Mouse (Mus musculus): ENCODE measurements around the gene Tbc1d8b. TPM values are rescaled to one million over a fixed set of nuclear protein-coding genes. Genes with fewer than 3 reads are reported as not detected.

Gene Tbc1d8b
- 2.5 and 3.0 TPM in 2 replicates for polyA plus RNA-seq (2015; fragmentation: Nextera tagmentation; extraction: Ambion mirVana)

DNA sequence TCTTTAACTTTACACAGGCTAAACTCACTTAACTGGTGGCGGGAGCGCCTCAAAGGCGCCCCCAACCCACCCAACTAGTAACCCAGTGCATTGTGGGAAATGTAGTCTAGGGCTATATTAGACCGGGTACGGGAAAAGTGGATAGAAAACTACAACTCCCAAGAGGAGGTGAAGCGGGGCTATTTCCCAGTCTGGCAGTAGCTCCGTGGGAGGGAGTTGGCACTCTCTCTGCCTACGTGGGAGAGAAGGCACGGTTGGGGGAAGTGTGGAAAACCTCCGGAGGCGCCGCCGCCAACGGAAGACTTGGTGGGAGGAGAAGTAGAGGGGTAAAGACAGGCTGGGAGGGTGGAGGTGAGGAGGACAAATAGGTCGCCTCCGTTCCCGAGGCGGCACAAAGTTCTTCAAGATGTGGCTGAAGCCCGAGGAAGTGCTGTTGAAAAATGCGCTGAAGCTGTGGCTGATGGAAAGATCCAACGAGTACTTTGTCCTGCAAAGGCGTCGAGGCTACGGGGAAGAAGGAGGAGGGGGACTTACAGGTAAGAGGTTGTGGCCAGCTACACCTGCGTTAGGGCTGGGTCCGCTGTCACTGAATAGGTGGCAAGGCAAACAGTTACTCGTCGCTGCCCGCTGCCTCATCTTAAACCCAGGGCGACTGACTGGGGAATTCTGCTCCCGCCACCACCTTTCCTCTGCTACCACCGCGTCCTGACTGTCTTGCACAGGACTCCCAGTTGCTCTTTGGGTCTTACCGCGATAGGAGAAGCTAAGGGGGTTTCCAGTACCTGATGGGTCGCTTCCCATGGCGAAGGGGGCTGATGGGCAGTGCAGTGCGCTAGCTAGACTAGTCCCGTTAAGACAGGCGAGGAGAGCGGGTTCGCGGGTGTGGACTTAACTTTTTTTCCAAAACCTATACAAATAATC, at the start of gene Tbc1d8b:
Tbc1d8b (plus strand) TSS at position 222 of the 921 bp plus-strand sequence.
- H3K9me3 ChIP-seq (replicated peaks), result no peaks in the 10 kb centered on the region
- H3K4me2 ChIP-seq, result peak within 1 kb of the TSS; percentile 65
- H3K27ac ChIP-seq, result peak within 1 kb of the TSS; percentile 63
- H3K4me3 ChIP-seq, result peak within 1 kb of the TSS; percentile 68
- H3K36me3 ChIP-seq, result no peaks in the 10 kb centered on the region
- H3K27me3 ChIP-seq, result no peaks in the 10 kb centered on the region
- ATAC-seq (replicated peaks; ENCODE audit: insufficient number of reproducible peaks, insufficient read depth, low FRiP score, low read depth), result peak; percentile 99
- WGBS, result 7% methylated on average over 43 of the region's 43 CpGs
- H3K9ac ChIP-seq, result peak within 1 kb of the TSS; percentile 58
- no peaks in the 10 kb centered on the region for H3K4me1 ChIP-seq (replicated peaks)

DNA sequence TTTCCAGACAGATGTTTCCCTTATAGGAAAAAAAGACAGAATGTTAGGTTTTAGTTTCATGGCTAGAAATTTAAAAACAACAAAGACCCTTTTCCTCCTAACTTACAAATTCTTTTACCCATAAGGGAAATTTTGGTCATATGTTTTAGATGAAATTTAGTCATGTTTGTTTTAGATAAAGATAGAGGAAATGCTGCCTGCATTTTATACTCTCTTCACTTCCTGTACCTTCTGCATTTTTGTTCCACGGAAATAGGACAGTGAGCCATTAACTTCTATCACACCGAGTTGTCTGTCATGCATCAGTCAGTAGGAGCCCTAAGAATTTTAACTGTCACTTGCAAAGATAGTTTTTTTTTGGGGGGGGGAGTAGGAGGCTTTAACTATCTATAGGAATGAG, 45.1 kb upstream of the Tbc1d8b start:
- no peak for ATAC-seq (replicated peaks; ENCODE audit: insufficient number of reproducible peaks, insufficient read depth, low FRiP score, low read depth)
- Histone ChIP-seq H3K4me1 (replicated peaks) (no peaks in the 10 kb centered on the region), H3K9ac (no peak overlapping the region), H3K36me3 (no peaks in the 10 kb centered on the region), H3K4me3 (no peak overlapping the region), H3K4me2 (no peak overlapping the region), H3K9me3 (replicated peaks) (no peaks in the 10 kb centered on the region), H3K27ac (no peak overlapping the region), H3K27me3 (no peaks in the 10 kb centered on the region)
- 33% methylated on average over 2 of the region's 2 CpGs for WGBS

DNA sequence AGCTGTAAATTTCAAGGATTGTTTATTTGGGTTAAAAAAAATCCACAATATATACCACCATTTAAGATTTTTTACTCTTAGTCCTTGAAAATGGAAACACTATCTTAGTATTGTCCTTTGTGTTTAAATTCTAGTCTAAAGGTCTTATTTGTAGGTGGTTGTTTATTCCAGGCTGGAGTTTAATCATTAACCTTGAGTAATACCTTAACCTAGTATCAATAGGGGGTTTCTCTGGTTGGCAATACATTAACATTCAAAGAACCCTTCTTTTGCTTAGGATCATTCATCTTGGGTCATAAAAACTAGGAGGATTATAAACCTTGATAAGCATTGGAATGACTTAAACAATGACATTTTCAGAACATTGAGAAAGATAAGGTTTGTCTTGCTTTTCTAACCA, 44.4 kb upstream of the Tbc1d8b start:
- H3K27ac ChIP-seq, result no peak overlapping the region
- H3K36me3 ChIP-seq, result no peaks in the 10 kb centered on the region
- no peaks in the 10 kb centered on the region for H3K4me1 ChIP-seq (replicated peaks)
- H3K27me3 ChIP-seq, result no peaks in the 10 kb centered on the region
- H3K4me3 ChIP-seq, result no peak overlapping the region
- H3K4me2 ChIP-seq, result no peak overlapping the region
- ATAC-seq (replicated peaks; ENCODE audit: insufficient number of reproducible peaks, insufficient read depth, low FRiP score, low read depth), result no peak
- no peaks in the 10 kb centered on the region for H3K9me3 ChIP-seq (replicated peaks)
- no peak overlapping the region for H3K9ac ChIP-seq

DNA sequence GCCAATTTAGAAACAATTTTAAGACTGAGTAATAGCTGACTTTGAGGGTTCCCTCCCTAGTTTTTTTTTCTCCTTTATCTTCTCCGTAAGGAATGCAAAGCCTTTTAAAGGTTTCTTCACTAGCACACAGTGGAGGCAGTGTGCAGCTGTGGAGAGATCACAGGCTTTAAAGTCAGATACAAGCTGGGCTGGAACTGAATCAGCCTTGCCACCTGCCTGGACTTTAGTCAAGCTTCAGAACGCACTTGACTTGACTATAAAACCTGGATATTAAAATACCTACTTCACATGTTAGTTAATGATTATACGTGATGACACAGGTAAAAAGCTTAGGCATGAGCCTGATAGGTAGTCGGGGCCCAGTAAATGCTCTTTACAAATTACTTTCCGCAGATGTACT, 32.6 kb upstream of the Tbc1d8b start:
- H3K36me3 ChIP-seq, result no peaks in the 10 kb centered on the region
- H3K4me2 ChIP-seq, result no peak overlapping the region
- no peak overlapping the region for H3K4me3 ChIP-seq
- WGBS, result 60% methylated on average over 5 of the region's 5 CpGs
- H3K27me3 ChIP-seq, result no peaks in the 10 kb centered on the region
- no peak overlapping the region for H3K9ac ChIP-seq
- H3K4me1 ChIP-seq (replicated peaks), result 0 out of 2 replicates have a peak, but pooled peaks cover 3% of the 10 kb centered on the region
- H3K27ac ChIP-seq, result no peak overlapping the region
- H3K9me3 ChIP-seq (replicated peaks), result no peaks in the 10 kb centered on the region
- no peak for ATAC-seq (replicated peaks; ENCODE audit: insufficient number of reproducible peaks, insufficient read depth, low FRiP score, low read depth)

DNA sequence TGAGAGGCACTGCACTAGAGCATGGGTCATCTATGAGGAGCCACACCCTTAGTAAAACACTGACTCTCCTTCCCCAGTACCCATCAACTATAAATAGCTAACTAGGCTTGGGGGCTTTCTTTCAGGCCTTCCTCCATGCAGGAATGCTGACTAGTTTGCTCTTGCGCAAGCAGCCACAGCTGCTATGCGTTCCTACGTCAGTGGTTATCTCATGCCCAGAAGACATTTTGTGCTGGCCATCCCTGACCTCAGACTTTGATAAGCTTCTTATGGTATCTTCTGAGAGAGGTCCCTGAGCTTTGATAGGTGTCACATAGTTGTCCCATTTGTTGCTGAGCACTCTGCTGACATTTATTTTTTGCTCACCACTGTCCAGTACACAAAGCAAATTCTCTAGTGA, 31.5 kb upstream of the Tbc1d8b start:
- ATAC-seq (replicated peaks; ENCODE audit: insufficient number of reproducible peaks, insufficient read depth, low FRiP score, low read depth), result no peak
- WGBS, result 59% methylated on average over 3 of the region's 3 CpGs
- no peaks in the 10 kb centered on the region for H3K9me3 ChIP-seq (replicated peaks)
- no peak overlapping the region for H3K4me3 ChIP-seq
- H3K4me1 ChIP-seq (replicated peaks), result 0 out of 2 replicates have a peak, but pooled peaks cover 3% of the 10 kb centered on the region
- H3K9ac ChIP-seq, result no peak overlapping the region
- no peak overlapping the region for H3K4me2 ChIP-seq
- H3K27me3 ChIP-seq, result no peaks in the 10 kb centered on the region
- no peaks in the 10 kb centered on the region for H3K36me3 ChIP-seq
- H3K27ac ChIP-seq, result no peak overlapping the region

DNA sequence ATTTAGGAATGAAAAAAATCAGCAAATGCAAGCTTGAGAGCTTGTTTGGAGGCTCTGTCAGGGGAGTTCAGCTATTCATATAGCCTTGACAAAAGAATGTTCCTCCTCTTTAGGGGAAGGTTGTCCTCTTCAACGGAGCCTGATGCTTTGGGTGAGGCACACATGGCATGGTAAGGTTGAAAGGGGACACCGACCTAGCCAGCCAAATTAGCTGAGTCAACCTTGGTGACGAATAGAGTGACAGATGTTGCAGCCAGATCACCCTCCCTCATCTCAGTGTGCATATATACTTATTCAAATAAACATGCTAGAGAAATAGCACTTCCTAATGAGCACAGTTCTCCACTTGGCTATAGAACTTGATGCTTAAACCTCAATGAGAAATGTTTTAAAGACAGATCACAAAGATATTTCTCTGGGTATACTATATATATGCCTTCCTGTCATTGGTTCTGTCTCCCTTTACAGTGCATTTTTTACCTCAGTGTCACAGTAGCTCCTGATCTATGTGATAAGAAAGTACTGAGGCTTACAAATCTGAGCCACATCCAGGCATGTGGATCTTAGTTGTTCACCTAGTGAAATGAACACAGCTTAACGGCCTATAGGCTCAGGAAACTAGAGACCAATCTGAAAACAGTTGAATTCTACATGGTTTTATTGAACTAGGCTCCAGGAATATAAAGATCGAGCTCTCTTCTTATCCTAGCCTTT, 30.3 kb upstream of the Tbc1d8b start:
- Histone ChIP-seq H3K9ac (no peak overlapping the region), H3K4me2 (no peak overlapping the region), H3K9me3 (replicated peaks) (no peaks in the 10 kb centered on the region), H3K27me3 (no peaks in the 10 kb centered on the region), H3K4me1 (replicated peaks) (0 out of 2 replicates have a peak, but pooled peaks cover 3% of the 10 kb centered on the region), H3K36me3 (no peaks in the 10 kb centered on the region), H3K27ac (no peak overlapping the region), H3K4me3 (no peak overlapping the region)
- no peak for ATAC-seq (replicated peaks; ENCODE audit: insufficient number of reproducible peaks, insufficient read depth, low FRiP score, low read depth)
- 59% methylated on average over 5 of the region's 5 CpGs for WGBS

DNA sequence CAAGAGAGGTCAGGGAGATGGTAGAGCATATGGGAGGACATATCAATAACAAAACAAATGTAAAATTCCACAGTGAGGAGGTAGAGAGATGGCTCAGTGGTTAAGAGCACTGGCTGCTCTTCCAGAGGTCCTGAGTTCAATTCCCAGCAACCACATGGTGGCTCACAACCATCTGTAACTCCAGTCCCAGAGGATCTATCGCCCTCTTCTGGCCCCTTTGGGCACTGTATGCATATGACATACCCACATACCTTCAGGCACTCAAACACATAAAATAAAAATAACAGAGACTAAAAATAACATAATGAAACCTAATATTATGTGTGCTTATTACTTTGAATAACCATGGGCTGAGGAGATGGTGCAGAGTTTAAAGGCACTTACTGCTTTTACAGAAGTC, 22.7 kb upstream of the Tbc1d8b start:
- Histone ChIP-seq H3K9ac (no peak overlapping the region), H3K36me3 (no peaks in the 10 kb centered on the region), H3K9me3 (replicated peaks) (no peaks in the 10 kb centered on the region), H3K4me1 (replicated peaks) (no peaks in the 10 kb centered on the region), H3K4me3 (no peak overlapping the region), H3K27me3 (no peaks in the 10 kb centered on the region), H3K4me2 (no peak overlapping the region), H3K27ac (no peak overlapping the region)
- no peak for ATAC-seq (replicated peaks; ENCODE audit: insufficient number of reproducible peaks, insufficient read depth, low FRiP score, low read depth)
- 62% methylated on average over 1 of the region's 1 CpGs for WGBS

DNA sequence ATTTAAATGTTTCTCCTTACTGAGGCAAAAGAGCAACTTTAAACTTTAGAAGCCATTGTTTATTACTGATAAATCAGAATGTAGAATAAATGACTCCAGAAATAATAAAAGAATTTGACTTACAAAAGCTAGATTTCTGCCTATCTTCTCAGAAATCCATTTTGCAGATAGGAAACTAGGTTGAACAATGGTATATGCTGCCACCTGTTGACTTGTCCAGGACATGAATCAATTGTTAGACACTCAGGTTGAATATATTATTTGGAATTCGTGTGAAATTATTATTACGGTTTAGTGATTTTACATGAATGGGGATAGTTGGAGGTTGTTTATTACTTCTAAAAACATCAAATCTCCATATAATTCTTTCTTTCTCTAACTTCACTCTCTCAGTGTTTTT, 19.0 kb upstream of the Tbc1d8b start:
- no peak for ATAC-seq (replicated peaks; ENCODE audit: insufficient number of reproducible peaks, insufficient read depth, low FRiP score, low read depth)
- 80% methylated on average over 2 of the region's 2 CpGs for WGBS
- Histone ChIP-seq H3K36me3 (no peaks in the 10 kb centered on the region), H3K27me3 (no peaks in the 10 kb centered on the region), H3K4me2 (no peak overlapping the region), H3K4me1 (replicated peaks) (no peaks in the 10 kb centered on the region), H3K4me3 (no peak overlapping the region), H3K9ac (no peak overlapping the region), H3K27ac (no peak overlapping the region), H3K9me3 (replicated peaks) (no peaks in the 10 kb centered on the region)

DNA sequence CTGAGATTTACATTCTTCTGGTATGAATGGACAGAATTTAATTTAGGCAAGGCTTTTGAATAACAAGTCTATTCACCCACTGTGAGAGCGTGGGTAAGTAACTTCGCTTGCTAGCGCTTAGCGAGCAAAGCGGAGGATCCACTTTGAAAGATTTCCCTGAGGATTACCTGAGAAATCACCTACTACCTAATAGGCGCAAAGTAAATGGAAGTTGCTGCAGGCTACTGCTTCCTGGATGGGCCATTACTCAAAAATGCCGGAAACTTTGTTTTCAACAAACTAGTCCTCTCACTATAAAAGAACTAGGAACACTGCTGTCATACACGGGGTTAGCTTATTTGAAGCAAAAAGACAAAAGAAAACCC, 404 bp upstream of the Tbc1d8b start:
- WGBS, result 13% methylated on average over 8 of the region's 8 CpGs

DNA sequence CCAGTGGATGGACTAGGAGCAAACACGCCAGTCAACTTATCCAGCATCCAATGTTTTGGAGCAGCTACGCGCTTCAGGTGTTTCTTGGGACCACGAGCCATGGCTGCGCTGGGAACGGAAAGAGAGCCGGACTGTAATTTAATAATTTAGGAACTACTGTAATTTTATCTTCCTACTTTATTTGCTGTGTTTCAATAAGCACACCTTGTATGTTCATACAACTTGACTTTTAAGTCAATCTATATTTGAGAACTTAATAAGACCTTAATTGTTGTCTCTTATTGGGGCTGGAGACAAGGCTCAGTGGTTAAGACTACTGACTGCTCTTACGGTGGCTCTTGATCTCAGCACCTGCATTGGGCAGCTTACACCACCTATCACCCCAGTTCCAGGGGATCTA, 29.6 kb downstream of the Tbc1d8b start, which contains the start of gene Gm15013:
Gm15013 (minus strand) TSS at position 101 of the 400 bp plus-strand sequence.
- H3K27ac ChIP-seq, result no peak within 1 kb of the TSS

More for the DNA sequence above, 404 bp upstream of the Tbc1d8b start:
- Histone ChIP-seq H3K27ac (0 out of 2 replicates have a peak overlapping the region, but pooled peaks have one; percentile 49), H3K27me3 (no peaks in the 10 kb centered on the region), H3K9me3 (replicated peaks) (no peaks in the 10 kb centered on the region), H3K4me3 (peak overlapping the region; percentile 68), H3K36me3 (no peaks in the 10 kb centered on the region), H3K9ac (peak overlapping the region; percentile 40), H3K4me2 (peak overlapping the region; percentile 65), H3K4me1 (replicated peaks) (no peaks in the 10 kb centered on the region)
- peak; percentile 23 for ATAC-seq (replicated peaks; ENCODE audit: insufficient number of reproducible peaks, insufficient read depth, low FRiP score, low read depth)

DNA sequence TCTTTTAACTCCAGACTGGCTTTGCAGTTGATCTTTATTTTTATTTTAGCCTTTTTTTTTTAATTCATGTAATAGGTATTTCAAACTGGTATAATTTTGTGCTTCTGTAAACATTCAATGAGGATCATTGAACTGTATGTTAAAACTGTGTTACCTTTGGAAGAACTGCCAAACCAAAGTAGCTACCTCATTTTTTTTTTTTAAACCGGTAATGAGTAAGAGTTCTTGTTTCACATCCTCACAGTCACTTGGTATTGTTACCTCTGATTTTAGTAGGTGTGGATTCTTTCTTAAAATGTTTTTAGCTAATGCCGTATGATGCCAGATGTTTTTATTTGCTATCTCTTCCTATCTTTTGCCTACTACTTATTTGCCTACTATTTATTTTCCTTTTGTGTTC, 37.6 kb downstream of the Tbc1d8b start:
- Histone ChIP-seq H3K27ac (no peak overlapping the region), H3K9me3 (replicated peaks) (no peaks in the 10 kb centered on the region), H3K9ac (no peak overlapping the region), H3K27me3 (no peaks in the 10 kb centered on the region), H3K36me3 (no peaks in the 10 kb centered on the region), H3K4me2 (no peak overlapping the region), H3K4me3 (no peak overlapping the region), H3K4me1 (replicated peaks) (no peaks in the 10 kb centered on the region)
- WGBS, result 86% methylated on average over 2 of the region's 2 CpGs
- ATAC-seq (replicated peaks; ENCODE audit: insufficient number of reproducible peaks, insufficient read depth, low FRiP score, low read depth), result no peak

More for the DNA sequence above, 29.6 kb downstream of the Tbc1d8b start, which contains the start of gene Gm15013:
- no peak within 1 kb of the TSS for H3K4me3 ChIP-seq
- ATAC-seq (replicated peaks; ENCODE audit: insufficient number of reproducible peaks, insufficient read depth, low FRiP score, low read depth), result no peak
- WGBS, result 92% methylated on average over 8 of the region's 8 CpGs
- H3K9ac ChIP-seq, result no peak within 1 kb of the TSS
- H3K36me3 ChIP-seq, result no peaks in the 10 kb centered on the region
- H3K9me3 ChIP-seq (replicated peaks), result no peaks in the 10 kb centered on the region
- H3K27me3 ChIP-seq, result no peaks in the 10 kb centered on the region
- H3K4me1 ChIP-seq (replicated peaks), result no peaks in the 10 kb centered on the region
- H3K4me2 ChIP-seq, result no peak within 1 kb of the TSS
